Mouse (Mus musculus): ENCODE results near the gene Wdtc1. TPM values are rescaled to one million over a fixed set of nuclear protein-coding genes. Genes with fewer than 3 reads are reported as not detected.

The Wdtc1 gene
- polyA plus RNA-seq (2014; fragmentation: Illumina TruSeq; extraction: RNeasy Lipid Tissue Mini Kit (QIAGEN cat#74804); ENCODE audit: insufficient read depth, low read depth, low replicate concordance): 14.0 TPM

DNA sequence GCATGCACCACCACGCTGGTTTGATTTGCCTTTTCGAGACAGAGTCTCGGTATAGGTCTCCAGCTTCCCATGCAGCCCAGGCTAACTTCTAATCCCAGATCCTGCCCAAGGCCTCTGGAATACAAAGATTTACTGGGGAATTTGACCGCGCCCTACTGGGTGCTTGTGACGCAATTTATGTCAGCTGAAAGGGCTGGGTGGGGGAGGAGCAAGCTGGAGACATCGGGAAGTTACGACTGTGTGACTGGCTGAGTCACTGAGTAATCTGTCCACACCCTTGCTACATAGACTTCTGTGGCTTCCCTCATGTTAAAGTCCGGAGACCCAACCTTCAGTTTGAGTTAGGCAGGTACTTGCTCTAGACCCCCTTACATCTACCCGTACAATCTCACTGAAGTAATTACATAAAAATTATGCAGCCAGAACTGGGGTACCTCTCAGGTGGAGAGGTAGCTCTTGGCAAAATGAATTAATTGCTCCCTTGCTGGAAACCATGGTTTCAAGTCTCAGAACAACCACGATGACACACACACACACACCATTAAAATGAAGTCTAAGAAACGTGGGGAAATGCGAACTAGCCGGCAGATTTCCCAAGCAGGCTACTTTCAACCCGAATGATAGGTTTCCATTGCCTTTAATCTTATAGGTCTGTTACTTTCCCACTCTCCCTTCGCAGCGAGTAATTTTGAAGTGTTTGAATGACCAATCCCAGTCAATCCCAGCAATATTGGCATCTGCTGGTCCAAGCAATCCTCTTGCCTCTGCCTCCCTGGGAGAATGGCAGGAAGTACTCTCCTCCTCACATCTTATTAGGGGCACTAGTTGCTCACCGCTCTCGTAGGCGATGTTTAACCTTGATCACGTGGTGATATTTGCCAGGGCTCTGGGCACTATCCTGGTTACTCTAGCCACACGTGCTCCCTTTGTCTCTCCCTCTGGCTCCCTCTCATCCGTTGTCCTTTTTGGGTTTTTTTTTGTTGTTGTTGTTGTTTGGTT is at the start of gene Wdtc1:
Gene Wdtc1, minus strand, starts transcription at position 115 of the 999 bp plus-strand sequence.

DNA sequence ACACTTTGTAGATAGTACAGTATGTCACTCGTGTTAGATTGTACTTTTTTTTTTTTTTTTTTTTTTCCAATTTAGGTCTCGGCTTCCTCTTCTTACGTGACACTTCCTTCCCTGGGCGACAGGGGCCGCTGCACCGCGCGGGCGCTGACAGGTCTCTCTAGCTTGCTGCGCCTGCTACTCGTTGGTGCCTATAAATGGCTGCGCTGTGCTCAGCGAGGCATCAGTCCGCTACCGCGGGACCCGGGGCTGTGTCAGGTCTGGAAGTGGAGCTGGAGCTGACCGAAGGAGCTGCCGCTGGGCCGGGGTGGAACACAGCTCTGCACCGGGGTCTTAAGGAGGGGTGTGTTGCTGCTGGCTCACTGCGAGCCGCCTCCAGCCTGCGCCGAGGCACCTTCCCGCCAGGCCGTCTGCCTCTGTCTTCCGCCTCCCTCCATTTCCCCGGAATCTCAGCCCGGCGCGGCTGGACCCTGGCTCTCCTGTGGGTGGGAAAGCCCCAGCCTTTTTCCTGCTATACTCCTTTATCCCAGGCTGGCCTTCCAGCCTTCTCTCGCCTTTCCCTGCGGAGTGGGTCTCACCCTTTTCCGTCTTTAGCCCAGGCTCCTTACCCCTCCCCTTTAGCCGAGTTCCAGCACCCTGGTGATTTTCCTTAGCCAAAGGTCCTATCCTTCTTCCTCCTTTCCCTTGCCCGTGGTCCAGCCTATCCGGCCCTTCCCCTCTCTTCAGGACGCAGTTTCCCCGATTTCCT is 16.4 kb upstream of the Wdtc1 start, which contains the start of gene Slc9a1:
Gene Slc9a1, plus strand, starts transcription at position 154 of the 745 bp plus-strand sequence.

GRCm38 (mm10) chr4:133277104-133278026 is 75.9 kb downstream of the Wdtc1 start, which contains the start of gene Tmem222:
Tmem222 (minus strand) TSS chr4:133277792.

DNA sequence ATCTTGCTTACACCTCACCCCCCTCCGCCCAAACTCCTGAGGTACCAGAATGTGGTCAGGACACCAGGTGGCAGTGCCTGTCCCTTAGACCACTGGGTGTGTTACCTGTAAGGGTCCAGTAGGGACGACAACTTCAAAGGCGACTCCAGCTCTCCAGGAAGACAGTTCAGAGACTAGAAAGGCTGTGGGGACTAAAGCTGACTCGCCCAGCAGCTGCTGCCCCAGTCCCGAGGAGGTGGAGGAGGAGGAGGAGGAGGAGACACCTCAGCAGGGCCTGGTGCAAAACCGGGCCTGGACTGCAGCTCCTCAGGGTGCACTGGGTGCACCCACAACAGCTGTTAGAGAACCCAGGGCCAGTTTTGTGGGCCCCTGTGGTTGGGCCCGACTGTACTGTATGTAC is 90.4 kb downstream of the Wdtc1 start, which contains the start of gene Sytl1:
Gene Sytl1, minus strand, starts transcription at position 232 of the 400 bp plus-strand sequence.

Other genes starting within 250 kb of the Wdtc1 start
- gene Wasf2, start 223.0 kb downstream of the Wdtc1 start, polyA plus RNA-seq (2014; fragmentation: Illumina TruSeq; extraction: RNeasy Lipid Tissue Mini Kit (QIAGEN cat#74804); ENCODE audit: insufficient read depth, low read depth, low replicate concordance): 25.5 TPM
- gene Cd164l2, start 141.3 kb downstream of the Wdtc1 start, polyA plus RNA-seq (2014; fragmentation: Illumina TruSeq; extraction: RNeasy Lipid Tissue Mini Kit (QIAGEN cat#74804); ENCODE audit: insufficient read depth, low read depth, low replicate concordance): 2.5 TPM
- not detected for gene Gpr3, start 140.9 kb downstream of the Wdtc1 start, polyA plus RNA-seq (2014; fragmentation: Illumina TruSeq; extraction: RNeasy Lipid Tissue Mini Kit (QIAGEN cat#74804); ENCODE audit: insufficient read depth, low read depth, low replicate concordance)
- gene Map3k6, start 112.7 kb downstream of the Wdtc1 start, polyA plus RNA-seq (2014; fragmentation: Illumina TruSeq; extraction: RNeasy Lipid Tissue Mini Kit (QIAGEN cat#74804); ENCODE audit: insufficient read depth, low read depth, low replicate concordance): 20.8 TPM
- gene Sytl1, start 90.4 kb downstream of the Wdtc1 start, polyA plus RNA-seq (2014; fragmentation: Illumina TruSeq; extraction: RNeasy Lipid Tissue Mini Kit (QIAGEN cat#74804); ENCODE audit: insufficient read depth, low read depth, low replicate concordance): 2.9 TPM
- gene Tmem222, start 75.7 kb downstream of the Wdtc1 start, polyA plus RNA-seq (2014; fragmentation: Illumina TruSeq; extraction: RNeasy Lipid Tissue Mini Kit (QIAGEN cat#74804); ENCODE audit: insufficient read depth, low read depth, low replicate concordance): 49.0 TPM
- gene Slc9a1, start 16.2 kb upstream of the Wdtc1 start, polyA plus RNA-seq (2014; fragmentation: Illumina TruSeq; extraction: RNeasy Lipid Tissue Mini Kit (QIAGEN cat#74804); ENCODE audit: insufficient read depth, low read depth, low replicate concordance): 9.4 TPM
- gene Tent5b, start 126.7 kb upstream of the Wdtc1 start, polyA plus RNA-seq (2014; fragmentation: Illumina TruSeq; extraction: RNeasy Lipid Tissue Mini Kit (QIAGEN cat#74804); ENCODE audit: insufficient read depth, low read depth, low replicate concordance): 8.4 TPM
- 7.2 TPM for gene Trnp1, start 145.1 kb upstream of the Wdtc1 start, polyA plus RNA-seq (2014; fragmentation: Illumina TruSeq; extraction: RNeasy Lipid Tissue Mini Kit (QIAGEN cat#74804); ENCODE audit: insufficient read depth, low read depth, low replicate concordance)
- 8.1 TPM for gene Kdf1, start 165.5 kb upstream of the Wdtc1 start, polyA plus RNA-seq (2014; fragmentation: Illumina TruSeq; extraction: RNeasy Lipid Tissue Mini Kit (QIAGEN cat#74804); ENCODE audit: insufficient read depth, low read depth, low replicate concordance)
- gene Nudc, start 192.5 kb upstream of the Wdtc1 start, polyA plus RNA-seq (2014; fragmentation: Illumina TruSeq; extraction: RNeasy Lipid Tissue Mini Kit (QIAGEN cat#74804); ENCODE audit: insufficient read depth, low read depth, low replicate concordance): 118 TPM
- not detected for gene Nr0b2, start 199.9 kb upstream of the Wdtc1 start, polyA plus RNA-seq (2014; fragmentation: Illumina TruSeq; extraction: RNeasy Lipid Tissue Mini Kit (QIAGEN cat#74804); ENCODE audit: insufficient read depth, low read depth, low replicate concordance)
- 4.2 TPM for gene Gpatch3, start 221.3 kb upstream of the Wdtc1 start, polyA plus RNA-seq (2014; fragmentation: Illumina TruSeq; extraction: RNeasy Lipid Tissue Mini Kit (QIAGEN cat#74804); ENCODE audit: insufficient read depth, low read depth, low replicate concordance)
- 16.5 TPM for gene Gpn2, start 230.9 kb upstream of the Wdtc1 start, polyA plus RNA-seq (2014; fragmentation: Illumina TruSeq; extraction: RNeasy Lipid Tissue Mini Kit (QIAGEN cat#74804); ENCODE audit: insufficient read depth, low read depth, low replicate concordance)
- gene Sfn, start 248.7 kb upstream of the Wdtc1 start, polyA plus RNA-seq (2014; fragmentation: Illumina TruSeq; extraction: RNeasy Lipid Tissue Mini Kit (QIAGEN cat#74804); ENCODE audit: insufficient read depth, low read depth, low replicate concordance): 20.8 TPM

All from lung, adult 10 weeks (tissue).